Mouse (Mus musculus): ENCODE data around the gene Serpine1.

- TF ChIP-seq GATA1 (IDR thresholded peaks at IDR 0.05; ENCODE audit: low read length) (no peak), TAL1 (IDR thresholded peaks at IDR 0.05; ENCODE audit: low read length) (no peak)
Measured at GRCm38 (mm10) chr5:137076191-137076930, 4.3 kb upstream of the Serpine1 start.

Measured in erythroblast, embryonic 14.5 days (primary cell).